Mouse (Mus musculus) gonadal fat pad, adult 2 months (tissue): ENCODE measurements around the gene Pias1. TPM values are rescaled to one million over a fixed set of nuclear protein-coding genes. Genes with fewer than 3 reads are reported as not detected.

Experiments
- DNase-seq: peaks from one replicate; pipeline ENCODE4 v3.0.0-alpha.2; 2012; ENCODE audit warnings: low read depth
- polyA plus RNA-seq: library from polyadenylated mRNA; depleted of rRNA; stranded (reverse); fragments of >200 nt; gene quantifications from 2 replicates; pipeline ENCODE4 v1.2.3, GENCODE M21; 2012; rRNA removed

The Pias1 gene
- 35.6 and 41.5 TPM in 2 replicates for polyA plus RNA-seq

- DNase-seq, result no peak
Observed at GRCm38 (mm10) chr9:62987824-62988223, at the start of gene Pias1. TSS of gene Pias1 (minus strand) at chr9:62987924.

GRCm38 (mm10) chr9:63035431-63035830, 47.7 kb upstream of the Pias1 start:
- DNase-seq, result no peak

- DNase-seq, result no peak
Observed at GRCm38 (mm10) chr9:63031011-63031782, 43.5 kb upstream of the Pias1 start.

- no peak for DNase-seq
Observed at GRCm38 (mm10) chr9:63022486-63022885, 34.8 kb upstream of the Pias1 start.

GRCm38 (mm10) chr9:63007371-63007770, 19.6 kb upstream of the Pias1 start:
- DNase-seq, result no peak

GRCm38 (mm10) chr9:63006081-63006820, 18.5 kb upstream of the Pias1 start:
- DNase-seq, result no peak

- DNase-seq, result no peak
Observed at GRCm38 (mm10) chr9:62998561-62998960, 10.8 kb upstream of the Pias1 start.

GRCm38 (mm10) chr9:62997626-62998025, 9.9 kb upstream of the Pias1 start:
- DNase-seq, result peak; percentile 79

- DNase-seq, result no peak
Observed at GRCm38 (mm10) chr9:62995186-62995585, 7.5 kb upstream of the Pias1 start.

GRCm38 (mm10) chr9:62990134-62990533, 2.4 kb upstream of the Pias1 start:
- no peak for DNase-seq

GRCm38 (mm10) chr9:62980777-62981202, 6.9 kb downstream of the Pias1 start:
- peak; percentile 47 for DNase-seq

- DNase-seq, result no peak
Observed at GRCm38 (mm10) chr9:62980162-62980776, 7.5 kb downstream of the Pias1 start.

GRCm38 (mm10) chr9:62979461-62980161, 8.1 kb downstream of the Pias1 start:
- no peak for DNase-seq

GRCm38 (mm10) chr9:62977152-62977551, 10.6 kb downstream of the Pias1 start:
- no peak for DNase-seq

GRCm38 (mm10) chr9:62975830-62976229, 11.9 kb downstream of the Pias1 start:
- no peak for DNase-seq

GRCm38 (mm10) chr9:62974439-62974838, 13.3 kb downstream of the Pias1 start:
- no peak for DNase-seq

GRCm38 (mm10) chr9:62972073-62972745, 15.5 kb downstream of the Pias1 start:
- DNase-seq, result no peak

- DNase-seq, result no peak
Observed at GRCm38 (mm10) chr9:62970345-62970744, 17.4 kb downstream of the Pias1 start.

- no peak for DNase-seq
Observed at GRCm38 (mm10) chr9:62966018-62966417, 21.7 kb downstream of the Pias1 start.

GRCm38 (mm10) chr9:62952713-62953112, 35.0 kb downstream of the Pias1 start:
- no peak for DNase-seq

GRCm38 (mm10) chr9:62945346-62945745, 42.4 kb downstream of the Pias1 start:
- no peak for DNase-seq
